Mouse (Mus musculus) stomach, postnatal 0 days (tissue): ENCODE results near the gene Gins1. TPM values are rescaled to one million over a fixed set of nuclear protein-coding genes. Genes with fewer than 3 reads are reported as not detected.

Experiments used
- ATAC-seq: fragments of 200-750 bp; cut with Nextera tagmentation; 2 replicates; pipeline ENCODE4 v1.8.0; 2017; ENCODE audit not compliant: low FRiP score, low TSS enrichment
- DNase-seq: peaks from one replicate; pipeline ENCODE4 v3.0.0-alpha.2; 2016; ENCODE audit warnings: low spot score
- H3K27ac ChIP-seq: fragments of 300-500 bp; sonication (generic); replicated peaks from 2 replicates; pipeline ENCODE4 v1.5.1; 2014; ENCODE audit warnings: mild to moderate bottlenecking, control low read depth
- H3K27me3 ChIP-seq: fragments of 300-500 bp; sonication (generic); 2 replicates; pipeline ENCODE4 v1.6.1; 2014; ENCODE audit warnings: low read length; ENCODE audit not compliant: control insufficient read depth, insufficient read depth
- H3K36me3 ChIP-seq: fragments of 300-500 bp; sonication (generic); 2 replicates; pipeline ENCODE4 v1.6.1; 2014; ENCODE audit warnings: low read length, mixed read lengths; ENCODE audit not compliant: control insufficient read depth, insufficient read depth
- H3K4me1 ChIP-seq: fragments of 300-500 bp; sonication (generic); replicated peaks from 2 replicates; pipeline ENCODE4 v1.6.1; 2014; ENCODE audit warnings: antibody characterized with exemption; ENCODE audit not compliant: control insufficient read depth, insufficient read depth
- H3K4me2 ChIP-seq: fragments of 300-500 bp; sonication (generic); replicated peaks from 2 replicates; pipeline ENCODE4 v1.6.1; 2014; ENCODE audit warnings: low read depth, mild to moderate bottlenecking, control low read depth, moderate library complexity
- H3K4me3 ChIP-seq: fragments of 300-500 bp; sonication (generic); 2 replicates; pipeline ENCODE4 v1.5.1; 2014; ENCODE audit warnings: low read depth, low read length, control low read depth
- H3K9ac ChIP-seq: fragments of 300-500 bp; sonication (generic); 2 replicates; pipeline ENCODE4 v1.6.1; 2014; ENCODE audit warnings: mild to moderate bottlenecking, low read length, control low read depth, mixed read lengths
- H3K9me3 ChIP-seq: fragments of 300-500 bp; sonication (generic); 2 replicates; pipeline ENCODE4 v1.6.1; 2016; ENCODE audit warnings: low read length; ENCODE audit not compliant: control insufficient read depth
- CTCF ChIP-seq: IDR thresholded peaks from 2 replicates; pipeline ENCODE4 v1.5.1; 2016; ENCODE audit warnings: antibody characterized with exemption, low read depth, mild to moderate bottlenecking, moderate library complexity
- EP300 ChIP-seq: optimal IDR thresholded peaks from 2 replicates; pipeline ENCODE3; 2016; ENCODE audit warnings: antibody characterized with exemption
- WGBS: fragments of 180-500 bp; shearing (Covaris S2); extraction: QIAGEN DNeasy Blood & Tissue Kit; methylation state at CpG from one replicate; pipeline ENCODE4 v1.1.7; 2014; 5-methylcytosine and 5-hydroxymethylcytosine counted together
- polyA plus RNA-seq: library from polyadenylated mRNA; unstranded; fragments of >200 nt; fragmentation: Nextera tagmentation; extraction: Ambion mirVana; gene quantifications from 2 replicates; pipeline ENCODE4 v1.2.1, GENCODE M21; 2015

Gene Gins1
- polyA plus RNA-seq, 1 experiment from 2014 or later = 10.7 TPM

DNA sequence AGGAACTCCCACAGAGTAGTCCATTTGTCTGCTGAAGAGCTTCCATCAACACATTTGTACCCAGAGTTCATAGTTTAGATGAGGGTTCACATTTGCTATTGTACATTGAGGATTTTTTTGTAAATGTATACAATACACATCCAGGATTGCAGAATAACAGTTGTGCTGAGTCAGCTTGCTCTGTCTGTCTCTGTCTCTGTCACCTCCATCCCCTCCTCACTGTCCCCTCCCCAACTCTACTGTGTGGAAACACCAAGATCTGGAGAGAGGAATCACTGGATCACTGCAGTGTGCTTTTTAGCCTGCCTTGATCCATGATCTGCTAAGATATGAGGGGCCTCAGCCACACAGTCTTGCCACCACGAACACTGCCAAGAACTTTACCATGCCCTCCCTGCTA is 19.4 kb upstream of the Gins1 start:
- Histone ChIP-seq H3K4me3 (no peak overlapping the region), H3K4me1 (no peaks in the 10 kb centered on the region), H3K27me3 (no peaks in the 10 kb centered on the region), H3K4me2 (no peak overlapping the region), H3K9me3 (no peaks in the 10 kb centered on the region), H3K27ac (no peak overlapping the region), H3K9ac (no peak overlapping the region), H3K36me3 (no peaks in the 10 kb centered on the region)
- ATAC-seq (no peak), DNase-seq (no peak)
- no peak for TF ChIP-seq EP300
- TF ChIP-seq CTCF = no peak
- WGBS = 65% methylated on average over 1 of the region's 1 CpGs

GRCm38 (mm10) chr2:150886315-150886714 is 18.9 kb upstream of the Gins1 start:
- H3K4me1 ChIP-seq = no peaks in the 10 kb centered on the region
- no peak overlapping the region for H3K4me3 ChIP-seq
- H3K27me3 ChIP-seq = no peaks in the 10 kb centered on the region
- H3K9ac ChIP-seq = no peak overlapping the region
- no peak overlapping the region for H3K27ac ChIP-seq
- TF ChIP-seq CTCF = no peak
- TF ChIP-seq EP300 = no peak
- no peak overlapping the region for H3K4me2 ChIP-seq
- no peak for DNase-seq
- no peak for ATAC-seq
- no peaks in the 10 kb centered on the region for H3K36me3 ChIP-seq
- H3K9me3 ChIP-seq = no peaks in the 10 kb centered on the region

- ATAC-seq (no peak), DNase-seq (no peak)
- no peaks in the 10 kb centered on the region for H3K4me1 ChIP-seq
These were observed 17.8 kb upstream of the Gins1 start for GRCm38 (mm10) chr2:150887370-150887769.

GRCm38 (mm10) chr2:150894617-150895267 is 10.5 kb upstream of the Gins1 start:
- WGBS = 87% methylated on average over 2 of the region's 2 CpGs

More at GRCm38 (mm10) chr2:150887370-150887769, 17.8 kb upstream of the Gins1 start:
- Histone ChIP-seq H3K9ac (no peak overlapping the region), H3K4me3 (no peak overlapping the region), H3K4me2 (no peak overlapping the region), H3K27me3 (no peaks in the 10 kb centered on the region), H3K27ac (no peak overlapping the region), H3K9me3 (no peaks in the 10 kb centered on the region), H3K36me3 (no peaks in the 10 kb centered on the region)
- TF ChIP-seq EP300 (no peak), CTCF (no peak)
- 61% methylated on average over 2 of the region's 2 CpGs for WGBS

DNA sequence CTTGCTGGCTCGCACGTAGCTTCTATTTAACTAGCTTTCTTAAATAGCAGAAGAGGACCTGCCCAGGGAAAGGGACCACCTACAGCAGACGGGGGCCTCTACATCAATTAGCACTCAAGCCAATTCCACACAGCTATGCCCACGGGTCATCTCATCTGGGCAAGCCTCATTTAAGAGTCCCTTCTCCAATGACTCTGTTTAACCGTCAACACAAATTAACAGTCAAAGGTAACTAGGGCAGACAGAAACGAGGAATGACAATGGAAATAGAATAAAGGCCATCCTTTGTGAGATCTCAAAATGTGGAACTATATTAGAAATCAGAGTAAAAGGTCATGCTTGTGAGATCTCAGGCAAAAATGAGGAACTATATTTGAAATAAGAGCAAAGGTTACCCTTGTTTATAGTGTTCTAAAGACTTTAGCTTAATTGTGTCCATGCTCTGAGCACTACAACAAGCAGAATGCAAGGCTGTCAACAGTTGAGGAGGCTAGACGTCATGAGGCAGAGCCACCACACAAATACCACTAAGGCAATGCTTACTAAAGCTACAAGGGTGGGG is 9.4 kb upstream of the Gins1 start:
- Histone ChIP-seq H3K9me3 (no peaks in the 10 kb centered on the region), H3K27ac (no peak overlapping the region), H3K27me3 (no peaks in the 10 kb centered on the region), H3K4me1 (no peaks in the 10 kb centered on the region), H3K9ac (no peak overlapping the region), H3K4me3 (no peak overlapping the region), H3K36me3 (no peaks in the 10 kb centered on the region), H3K4me2 (no peak overlapping the region)
- ATAC-seq (no peak), DNase-seq (no peak)
- WGBS = 75% methylated on average over 7 of the region's 7 CpGs
- no peak for TF ChIP-seq CTCF

More at GRCm38 (mm10) chr2:150894617-150895267, 10.5 kb upstream of the Gins1 start:
- H3K36me3 ChIP-seq = no peaks in the 10 kb centered on the region
- no peak overlapping the region for H3K27ac ChIP-seq
- H3K4me1 ChIP-seq = no peaks in the 10 kb centered on the region
- DNase-seq (no peak), ATAC-seq (no peak)
- no peaks in the 10 kb centered on the region for H3K9me3 ChIP-seq
- H3K9ac ChIP-seq = no peak overlapping the region
- no peak overlapping the region for H3K4me2 ChIP-seq
- H3K27me3 ChIP-seq = no peaks in the 10 kb centered on the region
- TF ChIP-seq CTCF (no peak), EP300 (no peak)
- no peak overlapping the region for H3K4me3 ChIP-seq

DNA sequence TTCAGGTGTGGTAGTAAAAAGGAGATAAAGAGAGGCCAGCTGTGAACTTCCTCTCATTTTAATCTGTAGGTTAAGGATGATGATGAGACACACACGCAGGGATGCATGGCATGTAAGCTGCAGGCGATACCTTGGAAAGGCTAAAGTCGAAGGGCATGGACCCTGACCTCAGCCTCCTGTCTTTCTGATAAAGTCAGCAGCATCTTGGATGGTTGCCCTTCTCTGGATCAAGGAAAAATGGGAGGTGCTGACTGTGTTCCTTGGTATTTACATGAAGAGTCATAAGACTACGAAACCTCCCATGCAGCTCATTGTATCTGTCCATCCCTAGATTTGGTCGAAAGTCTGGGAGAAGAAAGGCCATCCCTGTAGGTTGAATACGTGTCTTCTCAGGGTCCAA is 4.9 kb upstream of the Gins1 start:
- Histone ChIP-seq H3K9ac (no peak overlapping the region), H3K9me3 (no peaks in the 10 kb centered on the region), H3K4me2 (no peak overlapping the region), H3K27me3 (no peaks in the 10 kb centered on the region), H3K27ac (no peak overlapping the region), H3K4me1 (peaks cover 5% of the 10 kb centered on the region), H3K36me3 (no peaks in the 10 kb centered on the region), H3K4me3 (no peak overlapping the region)
- 86% methylated on average over 6 of the region's 6 CpGs for WGBS
- DNase-seq = no peak
- TF ChIP-seq CTCF = no peak
- TF ChIP-seq EP300 = no peak
- no peak for ATAC-seq
